Mouse (Mus musculus): ENCODE measurements around the gene Arfgap1. TPM values are rescaled to one million over a fixed set of nuclear protein-coding genes. Genes with fewer than 3 reads are reported as not detected.

The Arfgap1 gene
- total RNA-seq, 2 experiments from 2014 or later: 135 to 155 TPM

DNA sequence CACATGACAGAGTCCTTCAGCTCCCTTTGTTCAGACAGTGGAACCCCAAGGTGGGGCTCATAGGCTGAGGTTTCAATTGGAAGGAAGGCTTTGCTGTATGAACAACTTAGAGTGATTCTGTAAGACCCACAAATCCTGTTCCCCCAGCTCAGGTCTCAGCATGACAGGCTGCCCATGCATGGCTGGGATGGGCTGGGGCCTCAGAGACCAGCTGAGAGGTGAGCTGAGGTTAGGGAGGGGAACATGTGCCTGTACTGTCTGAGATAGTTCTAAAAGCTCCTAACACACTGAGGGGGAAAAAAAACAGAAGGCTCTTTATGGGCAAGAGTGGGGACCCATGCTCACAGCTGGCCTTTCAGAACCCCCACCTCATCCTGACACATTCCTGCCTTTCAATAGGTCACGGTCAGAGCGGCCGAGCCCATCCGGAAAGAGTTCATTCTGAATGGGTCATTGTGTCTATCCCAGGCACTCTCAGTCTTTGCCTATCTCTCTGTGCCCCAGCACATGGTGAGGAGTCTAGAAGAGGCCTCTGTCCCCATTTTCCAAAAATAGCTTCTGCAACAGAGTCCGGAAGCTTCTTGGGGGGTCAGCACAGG is 20.5 kb downstream of the Arfgap1 start:
- no peak for DNase-seq (ENCODE audit: extremely low spot score in 1 of 2, low spot score in 2 of 2)

DNA sequence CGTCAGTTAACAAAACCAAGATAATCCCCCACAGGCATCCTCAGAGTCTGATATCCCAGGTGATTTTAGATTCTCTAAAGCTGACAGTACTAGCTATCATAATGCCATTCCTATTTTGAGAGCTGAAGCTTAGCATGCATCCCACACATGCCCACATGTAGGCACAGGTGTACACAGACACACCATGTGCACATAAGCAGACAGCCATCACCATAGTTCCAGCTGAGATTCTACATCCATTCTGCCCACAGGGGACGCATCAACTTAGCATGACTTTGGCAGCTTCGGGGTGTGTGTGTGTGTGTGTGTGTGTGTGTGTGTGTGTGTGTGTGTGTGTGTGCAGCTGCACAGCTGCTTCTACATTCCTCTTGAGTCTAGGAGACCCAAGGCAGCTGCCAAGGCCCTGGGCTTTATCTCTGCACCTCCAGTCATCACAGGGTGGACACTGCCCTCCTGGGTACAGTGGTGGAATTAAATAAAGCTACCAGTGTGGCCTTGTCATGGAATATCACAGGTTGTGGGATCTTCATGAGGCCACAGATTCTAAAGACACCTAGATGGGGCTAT is 21.4 kb downstream of the Arfgap1 start:
- intact Hi-C loops (cut with DNase I): no loop called here
- no peak overlapping the region for H3K27ac ChIP-seq
- TF ChIP-seq CTCF (IDR thresholded peaks at IDR 0.05): no peak
- no peak for DNase-seq (ENCODE audit: extremely low spot score in 1 of 2, low spot score in 2 of 2)
- no peak overlapping the region for H3K4me3 ChIP-seq

More for the DNA sequence above, 20.5 kb downstream of the Arfgap1 start:
- Histone ChIP-seq H3K4me3 (no peak overlapping the region), H3K27ac (0 out of 2 replicates have a peak overlapping the region, but pooled peaks have one; percentile 4)
- intact Hi-C loops (cut with DNase I): no loop called here
- no peak for TF ChIP-seq CTCF (IDR thresholded peaks at IDR 0.05)

DNA sequence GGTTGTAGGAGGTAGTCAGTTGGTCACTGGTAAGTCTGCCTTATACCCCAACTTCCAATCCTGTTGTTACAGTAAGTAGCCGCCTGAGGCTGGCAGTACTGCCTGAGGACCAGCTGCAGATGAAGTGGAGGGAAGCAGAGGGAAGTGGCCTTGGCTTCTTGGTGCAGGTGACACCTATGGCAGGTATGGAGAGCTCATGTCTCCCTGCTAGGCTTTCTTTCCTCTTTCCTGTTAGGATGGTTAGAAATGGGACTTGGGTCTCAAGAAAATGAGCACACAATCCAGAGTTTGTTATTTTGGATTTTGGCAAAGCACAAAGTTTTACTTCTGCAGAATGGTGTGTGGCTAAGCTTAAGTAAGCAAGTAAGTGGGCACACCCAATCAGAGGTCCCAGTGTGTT is 21.9 kb downstream of the Arfgap1 start:
- no peak for DNase-seq (ENCODE audit: extremely low spot score in 1 of 2, low spot score in 2 of 2)
- Histone ChIP-seq H3K27ac (no peak overlapping the region), H3K4me3 (no peak overlapping the region)
- intact Hi-C loops (cut with DNase I): no loop called here
- no peak for TF ChIP-seq CTCF (IDR thresholded peaks at IDR 0.05)

DNA sequence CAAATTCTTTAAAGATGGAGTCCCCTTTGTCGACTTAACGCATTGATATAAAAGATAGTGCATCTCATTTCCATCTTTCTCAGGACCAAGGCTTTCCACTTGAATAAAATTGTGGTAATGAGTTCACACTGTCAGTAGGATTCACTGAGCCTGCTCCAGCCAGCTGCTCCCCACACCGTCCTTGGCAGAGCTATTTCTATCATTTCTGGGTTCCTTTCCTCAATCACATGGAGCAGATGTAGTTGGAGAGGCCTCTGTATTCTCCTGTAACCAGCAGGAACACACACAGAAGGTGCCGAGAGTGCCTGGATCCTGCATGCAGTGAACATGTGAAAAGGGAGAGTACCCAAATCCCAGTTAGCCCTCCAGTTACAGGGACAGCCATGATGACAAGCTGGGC is 23.3 kb downstream of the Arfgap1 start:
- no peak for DNase-seq (ENCODE audit: extremely low spot score in 1 of 2, low spot score in 2 of 2)
- H3K27ac ChIP-seq: no peak overlapping the region; the same call in 1 of the 2 replicates
- H3K4me3 ChIP-seq: no peak overlapping the region
- TF ChIP-seq CTCF (IDR thresholded peaks at IDR 0.05): no peak
- intact Hi-C loops (cut with DNase I): no loop called here

DNA sequence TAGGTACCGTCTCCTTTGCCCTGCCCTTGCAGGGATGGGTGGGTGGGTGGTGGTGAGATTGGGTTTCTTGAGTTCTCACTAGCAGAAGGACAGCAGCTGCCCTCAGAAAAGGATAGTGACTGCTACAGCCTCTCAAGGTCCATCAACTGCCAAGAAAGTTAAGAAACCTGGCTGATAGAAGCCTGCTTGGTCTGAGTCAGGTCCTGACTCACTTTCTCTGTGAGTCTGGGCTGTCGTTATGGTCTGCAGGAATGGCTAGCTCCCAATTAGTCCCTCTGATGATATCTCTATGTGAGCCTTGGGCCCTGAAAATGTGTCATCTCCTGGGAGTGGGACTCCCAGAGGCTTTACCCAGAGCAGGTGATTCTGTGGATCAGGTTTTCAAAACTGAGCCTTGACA is 27.3 kb downstream of the Arfgap1 start:
- no peak overlapping the region for H3K27ac ChIP-seq
- no peak overlapping the region for H3K4me3 ChIP-seq
- TF ChIP-seq CTCF (IDR thresholded peaks at IDR 0.05): no peak
- DNase-seq (ENCODE audit: extremely low spot score in 1 of 2, low spot score in 2 of 2): no peak
- intact Hi-C loops (cut with DNase I): no loop called here

DNA sequence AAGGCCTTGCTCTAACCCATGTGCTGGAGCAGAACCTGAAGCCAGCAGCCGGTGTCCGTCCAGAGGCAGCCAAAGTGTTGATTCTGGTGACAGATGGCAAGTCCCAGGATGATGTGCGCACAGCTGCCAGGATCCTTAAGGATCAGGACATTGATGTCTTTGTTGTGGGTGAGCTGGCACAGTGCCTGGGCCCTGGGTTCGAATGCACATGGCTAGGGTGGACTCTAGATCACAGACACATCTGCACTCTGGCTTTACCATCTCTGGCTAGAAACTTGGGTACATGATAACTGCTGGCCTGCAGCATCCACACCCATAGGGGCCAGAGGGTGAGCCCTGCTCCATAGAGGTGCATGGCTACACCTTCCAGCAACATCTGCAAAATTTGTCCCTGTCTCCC is 28.4 kb downstream of the Arfgap1 start:
- DNase-seq (ENCODE audit: extremely low spot score in 1 of 2, low spot score in 2 of 2): no peak
- intact Hi-C loops (cut with DNase I): no loop called here
- no peak overlapping the region for H3K27ac ChIP-seq
- no peak for TF ChIP-seq CTCF (IDR thresholded peaks at IDR 0.05)
- no peak overlapping the region for H3K4me3 ChIP-seq

DNA sequence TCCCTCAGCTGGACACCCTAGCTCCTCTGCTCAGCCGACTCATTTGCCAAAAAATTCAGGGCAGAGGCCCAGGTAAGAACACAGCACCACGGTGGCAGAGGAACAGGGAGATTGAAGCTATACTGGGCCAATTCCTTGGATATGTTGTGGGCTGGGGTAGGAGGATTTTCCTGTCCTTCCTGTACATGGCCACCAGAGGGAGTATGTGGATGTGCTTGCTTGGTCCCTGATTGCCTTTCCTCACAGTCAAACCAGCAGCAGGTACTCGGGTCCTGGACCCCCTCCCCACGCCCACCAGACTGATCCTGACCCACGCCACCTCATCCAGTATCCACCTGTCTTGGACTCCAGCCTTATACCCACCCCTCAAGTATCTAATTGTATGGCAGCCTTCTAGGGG is 29.4 kb downstream of the Arfgap1 start:
- peak; percentile 47 to 52 for DNase-seq (ENCODE audit: extremely low spot score in 1 of 2, low spot score in 2 of 2)
- TF ChIP-seq CTCF (IDR thresholded peaks at IDR 0.05): peak; percentile 89
- Histone ChIP-seq H3K27ac (no peak overlapping the region), H3K4me3 (no peak overlapping the region)
- intact Hi-C loops (cut with DNase I): loop anchor here (1.0 kb wide), 2 partner anchors 64 to 76 kb away; no protein-coding TSS in a partner anchor

DNA sequence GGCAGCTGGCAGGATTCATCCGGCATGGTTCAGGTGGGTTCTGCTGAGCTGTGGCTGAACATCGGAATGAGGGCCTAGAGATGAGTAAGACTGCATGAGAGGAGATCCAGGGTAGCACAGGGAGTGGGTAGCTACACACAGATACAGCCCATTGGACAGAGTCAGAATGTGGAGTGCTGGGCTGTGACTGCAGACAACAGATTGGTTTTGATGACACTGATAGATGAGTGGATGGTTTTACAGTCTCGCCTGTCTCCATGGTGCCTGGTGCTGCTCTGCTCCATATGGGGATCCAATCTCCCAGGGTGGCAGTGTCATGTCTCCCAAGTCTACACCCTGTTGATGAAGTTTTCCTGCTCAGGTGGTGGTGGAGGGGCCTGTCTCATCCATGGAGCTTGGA is 29.9 kb downstream of the Arfgap1 start:
- intact Hi-C loops (cut with DNase I): loop anchor here (1.0 kb wide), 2 partner anchors 63 to 75 kb away; no protein-coding TSS in a partner anchor
- DNase-seq (ENCODE audit: extremely low spot score in 1 of 2, low spot score in 2 of 2): no peak

DNA sequence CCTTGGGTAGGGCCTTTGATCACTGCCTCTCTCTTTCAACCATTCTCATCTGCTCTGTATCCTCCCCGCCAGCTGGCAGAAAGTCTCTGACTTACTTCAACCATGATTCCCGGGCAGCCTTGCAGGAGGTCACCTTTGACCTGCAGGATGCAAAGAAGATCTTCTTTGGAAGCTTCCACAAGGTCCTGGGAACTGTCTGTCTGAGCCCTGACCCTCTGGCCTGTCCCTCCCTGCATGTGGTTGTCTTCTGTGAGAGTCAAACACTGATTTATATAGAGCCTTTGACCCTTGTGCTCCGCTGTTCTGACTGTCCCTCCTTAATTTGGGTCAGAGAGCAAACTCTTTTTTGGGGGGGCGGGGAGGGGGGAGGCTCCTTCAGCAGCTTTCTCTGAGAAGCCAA is 40.0 kb downstream of the Arfgap1 start:
- Histone ChIP-seq H3K4me3 (no peak overlapping the region), H3K27ac (no peak overlapping the region)
- intact Hi-C loops (cut with DNase I): no loop called here
- DNase-seq (ENCODE audit: extremely low spot score in 1 of 2, low spot score in 2 of 2): no peak
- no peak for TF ChIP-seq CTCF (IDR thresholded peaks at IDR 0.05)

More for the DNA sequence above, 29.9 kb downstream of the Arfgap1 start:
- Histone ChIP-seq H3K4me3 (no peak overlapping the region), H3K27ac (no peak overlapping the region)
- no peak for TF ChIP-seq CTCF (IDR thresholded peaks at IDR 0.05)

DNA sequence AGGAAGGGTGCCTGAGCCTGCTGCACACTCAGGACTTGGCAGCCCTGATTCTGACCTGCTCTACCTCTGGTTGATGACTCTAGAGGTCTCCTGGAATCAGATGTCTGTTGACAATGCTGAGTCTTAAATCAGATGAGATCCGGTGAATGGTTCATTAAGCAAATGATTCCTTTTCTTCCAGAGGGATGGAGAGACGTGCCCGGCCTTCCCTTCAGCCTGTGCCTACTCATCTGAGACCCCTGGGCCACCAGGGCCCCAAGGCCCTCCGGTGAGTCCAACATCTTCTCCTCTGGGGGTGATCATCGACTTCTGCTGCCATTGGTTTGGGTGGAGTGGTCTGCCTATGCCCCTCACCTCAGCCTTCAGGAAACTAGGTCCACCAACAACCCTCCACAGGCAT is 41.3 kb downstream of the Arfgap1 start:
- H3K27ac ChIP-seq: no peak overlapping the region
- no peak overlapping the region for H3K4me3 ChIP-seq
- intact Hi-C loops (cut with DNase I): loop anchor here (2.0 kb wide), 1 partner anchor 64 kb away; no protein-coding TSS in a partner anchor
- no peak for DNase-seq (ENCODE audit: extremely low spot score in 1 of 2, low spot score in 2 of 2)
- TF ChIP-seq CTCF (IDR thresholded peaks at IDR 0.05): no peak

DNA sequence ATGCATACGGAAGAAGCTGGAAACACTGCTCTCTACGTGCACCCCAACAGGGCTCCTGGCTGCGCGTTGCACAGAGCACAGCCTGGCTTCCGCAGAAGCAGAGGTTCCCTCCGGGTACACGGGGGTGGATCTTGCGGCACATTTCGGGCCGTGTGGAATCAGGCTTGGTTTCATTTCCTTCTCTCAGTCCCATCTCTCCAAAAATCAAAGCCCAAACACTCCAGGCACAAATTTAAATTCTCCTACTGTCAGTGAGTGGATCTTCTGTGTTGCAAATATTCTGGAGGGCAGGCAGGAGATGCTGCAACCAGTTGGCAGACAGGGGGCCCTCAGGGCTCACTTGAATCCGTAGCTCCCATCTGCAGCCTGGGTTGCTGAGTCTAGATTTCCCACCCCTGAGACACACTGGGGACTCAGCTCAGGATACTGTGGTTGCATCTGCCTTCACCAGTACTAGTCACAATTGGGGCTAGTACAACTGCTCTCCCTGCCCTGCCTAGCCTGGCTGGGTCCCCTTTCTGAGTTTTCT is 64.4 kb downstream of the Arfgap1 start:
- TF ChIP-seq CTCF (IDR thresholded peaks at IDR 0.05): peak; percentile 30
- Histone ChIP-seq H3K4me3 (no peak overlapping the region), H3K27ac (peak overlapping the region; percentile 45)
- intact Hi-C loops (cut with DNase I): loop anchor here (5.0 kb wide), 1 partner anchor 41 kb away; no protein-coding TSS in a partner anchor
- peak in 1 of 2 experiments; percentile 26 for DNase-seq (ENCODE audit: extremely low spot score in 1 of 2, low spot score in 2 of 2)

Other genes starting within 250 kb of the Arfgap1 start
- under 1 TPM in 1 of 2 experiments, not detected in 1; 0.57 TPM for gene Slc17a9, start 242.0 kb upstream of the Arfgap1 start, total RNA-seq (2021)
- gene Bhlhe23, start 190.3 kb upstream of the Arfgap1 start, total RNA-seq (2021): not detected
- gene Ythdf1, start 46.3 kb upstream of the Arfgap1 start, total RNA-seq (2021): 10 to 100 TPM; 50.5 to 60.8 TPM
- gene Birc7, start 38.2 kb upstream of the Arfgap1 start, total RNA-seq (2021): under 1 TPM in 1 of 2 experiments, not detected in 1; 0.23 TPM
- gene Nkain4, start 12.5 kb upstream of the Arfgap1 start, total RNA-seq (2021): 10 to 100 TPM; 38.9 to 44.7 TPM
- 1 to 10 TPM; 2.2 to 2.5 TPM for gene Col20a1, start 19.3 kb downstream of the Arfgap1 start, total RNA-seq (2021)
- gene Chrna4, start 76.3 kb downstream of the Arfgap1 start, total RNA-seq (2021): 10 to 100 TPM; 34.8 to 36.0 TPM
- gene Kcnq2, start 168.1 kb downstream of the Arfgap1 start, total RNA-seq (2021): 100 to 1,000 TPM; 275 to 280 TPM
- gene Eef1a2, start 189.8 kb downstream of the Arfgap1 start, total RNA-seq (2021): 1,000 to 10,000 TPM; 1,380 to 1,388 TPM
- gene Ppdpf, start 220.0 kb downstream of the Arfgap1 start, total RNA-seq (2021): 10 to 100 TPM; 72.8 to 77.8 TPM
- under 1 TPM in 1 of 2 experiments, not detected in 1; 0.11 TPM for gene Ptk6, start 235.6 kb downstream of the Arfgap1 start, total RNA-seq (2021)
- gene Srms, start 246.0 kb downstream of the Arfgap1 start, total RNA-seq (2021): under 1 TPM; 0.25 to 0.26 TPM

All from left cerebral cortex, adult 2 months (tissue).